Mouse (Mus musculus) myocyte (in vitro differentiated cells): Measurements from ENCODE around the gene Epo. TPM values are rescaled to one million over a fixed set of nuclear protein-coding genes. Genes with fewer than 3 reads are reported as not detected.

Source experiments
- H3K27me3 ChIP-seq: one replicate; pipeline ENCODE4 v1.6.1; 2011; ENCODE audit not compliant: control insufficient read depth, insufficient read depth, insufficient read length
- H3K36me3 ChIP-seq: one replicate; pipeline ENCODE4 v1.6.1; 2011; ENCODE audit not compliant: control insufficient read depth, insufficient read depth
- H3K4me2 ChIP-seq: one replicate; pipeline ENCODE4 v1.6.1; 2011; ENCODE audit warnings: low read depth, control low read depth
- H3K4me3 ChIP-seq: one replicate; pipeline ENCODE4 v1.5.1; 2011; ENCODE audit warnings: mild to moderate bottlenecking, control low read depth, moderate library complexity
- H3K79me2 ChIP-seq: one replicate; pipeline ENCODE4 v1.6.1; 2011; ENCODE audit not compliant: control insufficient read depth, insufficient read depth
- H3ac ChIP-seq: one replicate; pipeline ENCODE4 v1.6.1; 2011; ENCODE audit not compliant: control insufficient read depth, insufficient read length
- CEBPB ChIP-seq: IDR thresholded peaks from 2 replicates; pipeline ENCODE4 v1.6.1; 2011; ENCODE audit warnings: mild to moderate bottlenecking, moderate library complexity; ENCODE audit not compliant: poor library complexity, insufficient read depth, severe bottlenecking
- E2F4 ChIP-seq: IDR thresholded peaks from one replicate; pipeline ENCODE4 v1.6.1; 2011; ENCODE audit warnings: mild to moderate bottlenecking, control low read depth, moderate library complexity; ENCODE audit not compliant: insufficient read depth
- MAX ChIP-seq: IDR thresholded peaks from one replicate; pipeline ENCODE4 v1.6.1; 2011; ENCODE audit warnings: low read depth, mild to moderate bottlenecking, control low read depth
- MYOD1 ChIP-seq, 3 experiments: IDR thresholded peaks; one replicate each; pipeline ENCODE4 v1.6.1; 2011; ENCODE audit warnings: control low read depth in 2 of 3, low read depth in 2 of 3, mild to moderate bottlenecking in 2 of 3, moderate library complexity in 1 of 3; ENCODE audit not compliant: insufficient read length in 2 of 3, control insufficient read depth in 1 of 3
- MYOG ChIP-seq, 3 experiments: IDR thresholded peaks; one replicate each; pipeline ENCODE4 v1.6.1; 2011; ENCODE audit warnings: control low read depth in 2 of 3, low read depth in 2 of 3, mild to moderate bottlenecking in 2 of 3; ENCODE audit not compliant: insufficient read length in 2 of 3, control insufficient read depth in 1 of 3, insufficient read depth in 1 of 3
- POLR2A ChIP-seq: IDR thresholded peaks from one replicate; pipeline ENCODE4 v1.6.1; 2011; ENCODE audit warnings: low read depth, mild to moderate bottlenecking, control low read depth, moderate library complexity; ENCODE audit not compliant: insufficient read length
- POLR2AphosphoS2 ChIP-seq: IDR thresholded peaks from one replicate; pipeline ENCODE4 v1.6.1; 2011; ENCODE audit warnings: low read depth, control low read depth; ENCODE audit not compliant: insufficient read length
- REST ChIP-seq: IDR thresholded peaks from one replicate; pipeline ENCODE4 v1.6.1; 2011; ENCODE audit warnings: mild to moderate bottlenecking, control low read depth, moderate library complexity; ENCODE audit not compliant: insufficient read depth, insufficient read length
- SRF ChIP-seq: IDR thresholded peaks from one replicate; pipeline ENCODE4 v1.6.1; 2011; ENCODE audit warnings: low read depth; ENCODE audit not compliant: control insufficient read depth, insufficient read length
- TCF12 ChIP-seq: IDR thresholded peaks from one replicate; pipeline ENCODE4 v1.6.1; 2011; ENCODE audit warnings: mild to moderate bottlenecking, control low read depth; ENCODE audit not compliant: poor library complexity, insufficient read depth, severe bottlenecking
- TCF3 ChIP-seq: IDR thresholded peaks from one replicate; pipeline ENCODE4 v1.6.1; 2011; ENCODE audit warnings: low read depth, control low read depth; ENCODE audit not compliant: insufficient read length
- USF1 ChIP-seq: IDR thresholded peaks from one replicate; pipeline ENCODE4 v1.6.1; 2011; ENCODE audit warnings: low read depth, mild to moderate bottlenecking, control low read depth, moderate library complexity
- polyA plus RNA-seq: library from polyadenylated mRNA; unstranded; fragments of >200 nt; fragmentation: generic; extraction: Trizol; gene quantifications from one replicate; pipeline ENCODE4 v1.2.1, GENCODE M21; 2012; ENCODE audit warnings: missing spikeins

The Epo gene
- polyA plus RNA-seq, 1 experiment, result not detected

DNA sequence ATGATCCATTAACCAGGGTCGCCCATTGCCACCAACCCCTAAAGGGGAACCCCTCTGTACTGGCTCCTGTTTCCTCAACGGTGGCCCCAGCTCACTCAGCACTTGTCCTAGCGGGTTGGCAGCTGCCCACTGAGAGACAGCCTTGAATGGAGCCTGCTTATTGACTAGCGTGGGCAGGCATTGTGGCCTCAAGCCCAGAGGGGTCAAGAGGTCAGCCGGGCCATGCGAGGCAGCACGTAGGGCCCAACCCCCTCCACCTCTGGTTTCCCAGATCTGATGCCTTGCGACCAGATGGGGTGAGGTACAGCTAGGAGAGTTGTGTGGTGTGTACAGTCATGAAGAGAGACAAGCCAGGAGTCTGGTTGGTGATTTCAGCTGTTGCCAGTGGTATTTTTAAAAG lies 51.1 kb downstream of the Epo start:
- no peaks in the 10 kb centered on the region for H3K79me2 ChIP-seq
- TF ChIP-seq SRF (no peak), TCF3 (no peak), POLR2AphosphoS2 (no peak), POLR2A (no peak), CEBPB (no peak), TCF12 (no peak), MAX (no peak), USF1 (no peak), MYOD1 (IDR thresholded peaks at IDR 0.05; ENCODE audit: control insufficient read depth in 1 of 3, insufficient read length in 2 of 3, low read depth in 2 of 3) (no peak), E2F4 (no peak), MYOG (IDR thresholded peaks at IDR 0.05; ENCODE audit: control insufficient read depth in 1 of 3, insufficient read depth in 1 of 3, insufficient read length in 2 of 3, low read depth in 2 of 3) (no peak), REST (no peak)
- peaks cover 56% of the 10 kb centered on the region for H3K27me3 ChIP-seq
- no peak overlapping the region for H3ac ChIP-seq
- H3K36me3 ChIP-seq, result no peaks in the 10 kb centered on the region
- H3K4me2 ChIP-seq, result no peak overlapping the region
- H3K4me3 ChIP-seq, result no peak overlapping the region

DNA sequence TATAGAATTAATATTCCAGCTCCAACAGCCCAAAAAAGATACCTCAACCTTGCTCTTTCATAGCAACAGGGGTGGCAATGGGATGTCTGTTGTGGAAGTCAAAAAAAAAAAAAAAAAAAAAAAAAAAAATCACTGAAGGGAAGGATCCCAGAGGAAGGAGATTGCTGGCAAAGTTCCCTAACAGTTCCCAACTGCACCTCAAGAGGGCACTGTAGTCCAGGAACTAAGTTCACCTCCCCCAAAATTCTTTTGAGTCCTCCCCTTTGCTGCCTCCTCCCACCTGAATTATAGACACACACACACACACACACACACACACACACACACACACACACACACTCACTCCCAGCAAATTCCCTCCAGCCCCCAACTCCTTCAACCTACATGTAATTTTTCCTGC lies 51.9 kb downstream of the Epo start:
- TF ChIP-seq SRF, result no peak
- TF ChIP-seq POLR2AphosphoS2, result no peak
- TF ChIP-seq MYOD1 (IDR thresholded peaks at IDR 0.05; ENCODE audit: control insufficient read depth in 1 of 3, insufficient read length in 2 of 3, low read depth in 2 of 3), result no peak
- TF ChIP-seq MAX, result no peak
- no peaks in the 10 kb centered on the region for H3K79me2 ChIP-seq
- no peak overlapping the region for H3K4me3 ChIP-seq
- H3K4me2 ChIP-seq, result no peak overlapping the region
- peaks cover 58% of the 10 kb centered on the region for H3K27me3 ChIP-seq
- H3ac ChIP-seq, result no peak overlapping the region
- no peaks in the 10 kb centered on the region for H3K36me3 ChIP-seq

DNA sequence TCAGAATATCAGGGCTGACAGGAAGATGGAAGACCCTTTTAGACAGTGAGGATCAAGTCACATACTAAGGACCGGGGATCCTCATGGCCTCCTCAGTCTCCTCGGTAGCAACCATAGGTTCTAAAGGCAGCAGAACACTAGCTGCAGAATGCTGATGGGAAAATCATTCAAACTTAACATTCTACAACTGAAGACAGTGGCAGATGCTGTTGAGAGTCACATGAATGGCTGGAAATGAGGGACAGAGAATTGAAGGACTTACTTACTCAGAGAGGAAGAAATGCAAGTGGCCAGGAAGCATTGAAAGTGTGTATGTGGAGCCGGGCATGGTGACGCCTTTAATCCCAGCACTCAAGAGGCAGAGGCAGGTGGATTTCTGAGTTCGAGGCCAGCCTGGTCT lies 56.1 kb downstream of the Epo start, which contains the start of gene Zan:
Gene Zan (minus strand): TSS at position 101 of the 400 bp plus-strand sequence.
- H3ac ChIP-seq, result no peak within 1 kb of the TSS
- H3K36me3 ChIP-seq, result no peaks in the 10 kb centered on the region
- TF ChIP-seq POLR2AphosphoS2 (no peak), POLR2A (no peak), MYOG (IDR thresholded peaks at IDR 0.05; ENCODE audit: control insufficient read depth in 1 of 3, insufficient read depth in 1 of 3, insufficient read length in 2 of 3, low read depth in 2 of 3) (no peak), SRF (no peak), MAX (no peak), CEBPB (no peak), REST (no peak), TCF3 (no peak), USF1 (no peak), E2F4 (no peak), MYOD1 (IDR thresholded peaks at IDR 0.05; ENCODE audit: control insufficient read depth in 1 of 3, insufficient read length in 2 of 3, low read depth in 2 of 3) (no peak), TCF12 (no peak)
- H3K79me2 ChIP-seq, result no peaks in the 10 kb centered on the region
- H3K4me3 ChIP-seq, result no peak within 1 kb of the TSS
- H3K27me3 ChIP-seq, result peaks cover 62% of the 10 kb centered on the region
- H3K4me2 ChIP-seq, result no peak within 1 kb of the TSS

DNA sequence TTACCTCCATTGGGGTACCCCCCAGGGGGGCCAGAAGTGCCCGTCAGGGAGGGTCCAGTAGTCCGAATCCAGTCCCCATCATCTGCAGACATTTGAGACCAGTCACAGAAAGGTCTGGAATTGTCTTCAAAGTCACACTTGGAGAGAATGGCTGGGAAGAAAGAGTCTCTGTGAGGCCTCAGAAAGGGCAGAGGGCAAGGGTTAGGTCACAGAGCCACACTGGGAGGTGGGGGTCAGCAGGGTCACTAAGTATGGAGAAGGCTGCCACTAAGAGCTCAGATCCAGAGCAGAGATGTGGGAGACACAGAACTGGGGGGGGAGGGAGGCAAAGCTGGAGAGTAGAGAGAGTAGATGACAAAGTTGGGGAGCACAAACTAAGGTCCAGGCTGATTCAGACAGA lies 58.7 kb downstream of the Epo start:
- Histone ChIP-seq H3K4me2 (no peak overlapping the region), H3K4me3 (no peak overlapping the region), H3K27me3 (peaks cover 53% of the 10 kb centered on the region), H3K36me3 (no peaks in the 10 kb centered on the region), H3ac (no peak overlapping the region), H3K79me2 (no peaks in the 10 kb centered on the region)
- no peak for TF ChIP-seq TCF12
- no peak for TF ChIP-seq CEBPB
- TF ChIP-seq REST, result no peak
- no peak for TF ChIP-seq POLR2AphosphoS2

DNA sequence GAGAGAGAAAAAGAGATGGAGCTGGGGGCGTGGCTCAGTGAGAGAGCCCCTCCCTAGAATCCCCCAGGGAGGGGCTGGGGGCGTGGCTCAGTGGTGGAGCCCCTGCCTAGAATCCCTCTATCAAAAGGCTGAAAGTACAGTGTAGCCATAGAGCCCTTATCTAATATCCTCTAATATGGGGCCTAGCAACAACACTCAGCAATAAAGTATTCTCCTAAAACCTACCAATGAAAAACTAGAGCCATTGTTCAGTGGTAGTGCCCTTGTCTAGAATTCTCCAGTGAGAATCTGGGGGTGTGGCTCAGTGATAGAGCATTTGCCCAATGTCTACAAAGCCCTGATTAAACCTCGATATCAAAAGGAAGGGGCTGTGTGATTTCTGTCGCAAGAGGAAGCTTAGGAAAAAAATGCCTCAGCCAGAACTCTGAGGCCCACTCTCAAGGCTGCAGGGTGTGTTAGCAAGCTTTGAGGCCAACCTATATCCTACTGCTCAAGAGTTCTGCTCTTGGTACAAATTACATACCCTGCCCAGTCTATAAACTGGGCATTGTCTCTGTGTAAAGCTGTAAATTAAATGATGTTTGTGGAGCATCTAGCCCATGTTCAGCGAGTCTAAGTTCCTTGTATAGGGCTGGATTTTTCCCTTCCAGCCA lies 60.7 kb downstream of the Epo start:
- Histone ChIP-seq H3K4me3 (no peak overlapping the region), H3K27me3 (peaks cover 42% of the 10 kb centered on the region), H3K4me2 (no peak overlapping the region), H3ac (no peak overlapping the region), H3K79me2 (no peaks in the 10 kb centered on the region), H3K36me3 (no peaks in the 10 kb centered on the region)
- TF ChIP-seq MAX (no peak), E2F4 (no peak), POLR2AphosphoS2 (no peak), TCF3 (no peak), CEBPB (no peak), USF1 (no peak), POLR2A (no peak), SRF (no peak), MYOD1 (IDR thresholded peaks at IDR 0.05; ENCODE audit: control insufficient read depth in 1 of 3, insufficient read length in 2 of 3, low read depth in 2 of 3) (no peak), MYOG (IDR thresholded peaks at IDR 0.05; ENCODE audit: control insufficient read depth in 1 of 3, insufficient read depth in 1 of 3, insufficient read length in 2 of 3, low read depth in 2 of 3) (no peak), TCF12 (no peak), REST (no peak)
